Mouse (Mus musculus): Measurements from ENCODE around the gene Shisal2b. TPM values are rescaled to one million over a fixed set of nuclear protein-coding genes. Genes with fewer than 3 reads are reported as not detected.

The Shisal2b gene
- total and polyA plus RNA-seq, 3 experiments, result not detected

- no peak for DNase-seq (ENCODE audit: low spot score)
- Histone ChIP-seq H3K27me3 (ENCODE audit: insufficient read depth, low read length) (peaks cover 15% of the 10 kb centered on the region), H3K4me3 (ENCODE audit: low read depth, low read length) (no peak overlapping the region), H3K4me1 (ENCODE audit: insufficient read depth, low read depth, low read length) (no peaks in the 10 kb centered on the region), H3K9me3 (replicated peaks) (no peaks in the 10 kb centered on the region), H3K36me3 (replicated peaks) (no peaks in the 10 kb centered on the region)
- ATAC-seq (ENCODE audit: extremely low read depth, insufficient number of reproducible peaks, low FRiP score, poor library complexity, severe bottlenecking), result no peak
- TF ChIP-seq GATA1 (IDR thresholded peaks at IDR 0.05; ENCODE audit: borderline replicate concordance, low read length), result no peak
- TF ChIP-seq POLR2AphosphoS5 (IDR thresholded peaks at IDR 0.05; ENCODE audit: insufficient replicate concordance, low read depth, low read length), result no peak
- TF ChIP-seq GATA2 (IDR thresholded peaks at IDR 0.05; ENCODE audit: borderline replicate concordance, low read depth, low read length), result no peak
- no peak for TF ChIP-seq CTCF (IDR thresholded peaks at IDR 0.05; ENCODE audit: low read depth, low read length)
- TF ChIP-seq TAL1 (conservative IDR thresholded peaks at IDR 0.05; ENCODE audit: low read depth, low read length), result no peak
These were observed 22.8 kb upstream of the Shisal2b start for GRCm38 (mm10) chr13:104886308-104887032.

- Histone ChIP-seq H3K4me1 (ENCODE audit: insufficient read depth, low read depth, low read length) (no peaks in the 10 kb centered on the region), H3K36me3 (replicated peaks) (no peaks in the 10 kb centered on the region), H3K4me3 (ENCODE audit: low read depth, low read length) (no peak overlapping the region), H3K9me3 (replicated peaks) (no peaks in the 10 kb centered on the region), H3K27me3 (ENCODE audit: insufficient read depth, low read length) (peaks cover 19% of the 10 kb centered on the region)
- TF ChIP-seq GATA2 (IDR thresholded peaks at IDR 0.05; ENCODE audit: borderline replicate concordance, low read depth, low read length) (no peak), GATA1 (IDR thresholded peaks at IDR 0.05; ENCODE audit: borderline replicate concordance, low read length) (no peak), CTCF (IDR thresholded peaks at IDR 0.05; ENCODE audit: low read depth, low read length) (no peak), POLR2AphosphoS5 (IDR thresholded peaks at IDR 0.05; ENCODE audit: insufficient replicate concordance, low read depth, low read length) (no peak), TAL1 (conservative IDR thresholded peaks at IDR 0.05; ENCODE audit: low read depth, low read length) (no peak)
- ATAC-seq (ENCODE audit: extremely low read depth, insufficient number of reproducible peaks, low FRiP score, poor library complexity, severe bottlenecking), result no peak
- no peak for DNase-seq (ENCODE audit: low spot score)
These were observed 20.0 kb upstream of the Shisal2b start for GRCm38 (mm10) chr13:104883566-104884249.

DNA sequence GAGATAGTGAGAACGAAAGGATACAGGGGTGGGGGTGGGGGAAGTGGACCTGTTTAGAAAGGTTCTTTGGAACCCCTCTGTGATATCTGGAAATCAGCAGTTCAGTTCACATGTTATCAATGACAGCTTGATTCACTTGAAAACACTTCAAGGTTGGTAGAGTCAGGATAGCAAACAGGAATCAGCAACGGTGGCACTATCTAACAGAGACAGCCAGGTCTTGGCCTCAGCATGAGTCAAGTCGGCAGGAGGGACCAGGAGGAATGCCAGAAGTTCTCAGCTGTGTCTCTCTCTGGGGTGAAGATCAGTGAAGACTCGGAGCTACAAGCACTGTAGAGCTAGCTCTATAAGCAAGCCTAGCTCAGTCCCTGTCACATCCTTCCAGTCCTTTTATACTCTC, 14.8 kb upstream of the Shisal2b start:
- peaks cover 15% of the 10 kb centered on the region for H3K27me3 ChIP-seq (ENCODE audit: insufficient read depth, low read length)
- ATAC-seq (ENCODE audit: extremely low read depth, insufficient number of reproducible peaks, low FRiP score, poor library complexity, severe bottlenecking) (no peak), DNase-seq (ENCODE audit: low spot score) (no peak)
- no peaks in the 10 kb centered on the region for H3K36me3 ChIP-seq (replicated peaks)
- no peak for TF ChIP-seq GATA1 (IDR thresholded peaks at IDR 0.05; ENCODE audit: borderline replicate concordance, low read length)
- no peak for TF ChIP-seq GATA2 (IDR thresholded peaks at IDR 0.05; ENCODE audit: borderline replicate concordance, low read depth, low read length)
- TF ChIP-seq CTCF (IDR thresholded peaks at IDR 0.05; ENCODE audit: low read depth, low read length), result no peak
- TF ChIP-seq TAL1 (conservative IDR thresholded peaks at IDR 0.05; ENCODE audit: low read depth, low read length), result no peak
- TF ChIP-seq POLR2AphosphoS5 (IDR thresholded peaks at IDR 0.05; ENCODE audit: insufficient replicate concordance, low read depth, low read length), result no peak
- no peak overlapping the region for H3K4me3 ChIP-seq (ENCODE audit: low read depth, low read length)
- no peaks in the 10 kb centered on the region for H3K9me3 ChIP-seq (replicated peaks)
- H3K4me1 ChIP-seq (ENCODE audit: insufficient read depth, low read depth, low read length), result no peaks in the 10 kb centered on the region

DNA sequence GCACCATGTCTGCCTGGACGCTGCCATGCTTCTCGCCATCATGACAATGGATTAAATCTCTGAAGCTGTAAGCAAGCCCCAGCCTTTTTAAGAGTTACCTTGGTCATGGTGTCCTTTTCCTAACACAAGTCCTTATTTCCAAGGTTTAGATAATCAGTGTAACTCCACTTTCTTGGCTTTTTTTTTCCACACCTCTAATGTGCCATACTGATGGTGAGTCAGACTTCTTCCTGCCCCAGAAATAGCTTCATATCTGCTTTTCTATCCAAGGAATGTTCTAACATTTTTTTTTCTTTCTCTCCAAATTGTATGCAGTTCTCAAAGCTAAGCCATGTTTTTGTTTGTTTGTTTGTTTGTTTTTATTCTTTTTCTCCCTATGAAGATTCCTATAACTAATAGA, 6.2 kb upstream of the Shisal2b start:
- peaks cover 14% of the 10 kb centered on the region for H3K27me3 ChIP-seq (ENCODE audit: insufficient read depth, low read length)
- ATAC-seq (ENCODE audit: extremely low read depth, insufficient number of reproducible peaks, low FRiP score, poor library complexity, severe bottlenecking) (no peak), DNase-seq (ENCODE audit: low spot score) (no peak)
- H3K36me3 ChIP-seq (replicated peaks), result no peaks in the 10 kb centered on the region
- no peak for TF ChIP-seq GATA2 (IDR thresholded peaks at IDR 0.05; ENCODE audit: borderline replicate concordance, low read depth, low read length)
- TF ChIP-seq GATA1 (IDR thresholded peaks at IDR 0.05; ENCODE audit: borderline replicate concordance, low read length), result no peak
- no peak for TF ChIP-seq CTCF (IDR thresholded peaks at IDR 0.05; ENCODE audit: low read depth, low read length)
- no peak for TF ChIP-seq POLR2AphosphoS5 (IDR thresholded peaks at IDR 0.05; ENCODE audit: insufficient replicate concordance, low read depth, low read length)
- TF ChIP-seq TAL1 (conservative IDR thresholded peaks at IDR 0.05; ENCODE audit: low read depth, low read length), result no peak
- no peak overlapping the region for H3K4me3 ChIP-seq (ENCODE audit: low read depth, low read length)
- H3K4me1 ChIP-seq (ENCODE audit: insufficient read depth, low read depth, low read length), result no peaks in the 10 kb centered on the region
- no peaks in the 10 kb centered on the region for H3K9me3 ChIP-seq (replicated peaks)

- peaks cover 19% of the 10 kb centered on the region; the same call in 1 of the 2 replicates for H3K27me3 ChIP-seq (ENCODE audit: insufficient read depth, low read length)
- DNase-seq (ENCODE audit: low spot score) (no peak), ATAC-seq (ENCODE audit: extremely low read depth, insufficient number of reproducible peaks, low FRiP score, poor library complexity, severe bottlenecking) (no peak)
- no peaks in the 10 kb centered on the region for H3K9me3 ChIP-seq (replicated peaks)
- H3K36me3 ChIP-seq (replicated peaks), result no peaks in the 10 kb centered on the region
- H3K4me3 ChIP-seq (ENCODE audit: low read depth, low read length), result no peak overlapping the region
- no peak for TF ChIP-seq POLR2AphosphoS5 (IDR thresholded peaks at IDR 0.05; ENCODE audit: insufficient replicate concordance, low read depth, low read length)
- TF ChIP-seq TAL1 (conservative IDR thresholded peaks at IDR 0.05; ENCODE audit: low read depth, low read length), result no peak
- no peak for TF ChIP-seq GATA1 (IDR thresholded peaks at IDR 0.05; ENCODE audit: borderline replicate concordance, low read length)
- TF ChIP-seq CTCF (IDR thresholded peaks at IDR 0.05; ENCODE audit: low read depth, low read length), result no peak
- TF ChIP-seq GATA2 (IDR thresholded peaks at IDR 0.05; ENCODE audit: borderline replicate concordance, low read depth, low read length), result no peak
- H3K4me1 ChIP-seq (ENCODE audit: insufficient read depth, low read depth, low read length), result 0 out of 2 replicates have a peak, but pooled peaks cover 2% of the 10 kb centered on the region
These were observed 3.0 kb upstream of the Shisal2b start for GRCm38 (mm10) chr13:104866726-104867125.

DNA sequence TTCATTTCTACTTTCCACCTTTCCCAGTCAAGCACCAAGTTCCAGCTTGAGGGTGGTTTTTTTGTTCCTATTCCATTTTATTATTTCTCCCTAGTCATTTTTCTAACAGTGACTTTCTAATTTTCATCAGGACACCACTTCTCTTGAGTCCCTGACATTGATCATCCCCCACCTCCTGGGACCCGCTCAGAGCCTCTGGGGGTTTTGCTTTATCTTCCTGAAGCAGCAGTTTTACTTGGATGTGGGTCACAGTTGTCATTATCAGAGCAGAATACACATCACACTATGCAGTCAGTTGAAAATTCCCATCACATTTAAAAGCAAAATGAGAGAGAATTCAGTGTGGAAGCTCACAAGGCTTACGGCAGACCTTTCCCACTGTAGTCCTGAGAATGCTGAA, 10.0 kb downstream of the Shisal2b start:
- Histone ChIP-seq H3K4me1 (ENCODE audit: insufficient read depth, low read depth, low read length) (no peaks in the 10 kb centered on the region), H3K36me3 (replicated peaks) (no peaks in the 10 kb centered on the region), H3K27me3 (ENCODE audit: insufficient read depth, low read length) (peaks cover 13% of the 10 kb centered on the region), H3K9me3 (replicated peaks) (no peaks in the 10 kb centered on the region), H3K4me3 (ENCODE audit: low read depth, low read length) (no peak overlapping the region)
- no peak for DNase-seq (ENCODE audit: low spot score)
- TF ChIP-seq CTCF (IDR thresholded peaks at IDR 0.05; ENCODE audit: low read depth, low read length), result no peak
- TF ChIP-seq POLR2AphosphoS5 (IDR thresholded peaks at IDR 0.05; ENCODE audit: insufficient replicate concordance, low read depth, low read length), result no peak
- TF ChIP-seq TAL1 (conservative IDR thresholded peaks at IDR 0.05; ENCODE audit: low read depth, low read length), result no peak
- TF ChIP-seq GATA2 (IDR thresholded peaks at IDR 0.05; ENCODE audit: borderline replicate concordance, low read depth, low read length), result no peak
- TF ChIP-seq GATA1 (IDR thresholded peaks at IDR 0.05; ENCODE audit: borderline replicate concordance, low read length), result no peak
- ATAC-seq (ENCODE audit: extremely low read depth, insufficient number of reproducible peaks, low FRiP score, poor library complexity, severe bottlenecking), result no peak
